Mouse (Mus musculus): ENCODE data around the gene Olfr599.
"Not testable (repeated sequence)": the region's sequence is repeated elsewhere in the genome, so short reads cannot be mapped to it uniquely, and the experiment has no call there.

Gene Olfr599

DNA sequence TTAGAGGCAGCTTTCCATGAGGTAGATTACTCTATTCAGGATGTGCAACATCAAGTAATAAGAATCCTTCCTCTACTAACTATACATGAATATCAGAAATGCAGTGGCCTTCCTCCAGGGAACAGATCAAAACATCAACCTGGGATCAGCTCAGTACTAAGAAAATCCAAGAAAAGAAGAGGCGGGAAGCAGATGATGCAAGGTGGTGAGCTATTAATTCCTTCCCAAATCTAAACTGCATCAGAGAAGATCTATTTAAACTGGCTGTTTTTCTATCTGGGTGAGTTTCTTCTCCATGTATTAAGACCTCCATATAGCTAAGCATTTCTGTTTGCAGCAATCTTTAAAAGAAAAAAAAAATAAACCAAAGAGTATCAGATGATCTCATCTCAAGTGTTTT, at the start of gene Olfr599:
Olfr599 (plus strand) TSS at position 301 of the 400 bp plus-strand sequence.
- DNase-seq (ENCODE audit: low spot score in 2 of 2) = no peak

DNA sequence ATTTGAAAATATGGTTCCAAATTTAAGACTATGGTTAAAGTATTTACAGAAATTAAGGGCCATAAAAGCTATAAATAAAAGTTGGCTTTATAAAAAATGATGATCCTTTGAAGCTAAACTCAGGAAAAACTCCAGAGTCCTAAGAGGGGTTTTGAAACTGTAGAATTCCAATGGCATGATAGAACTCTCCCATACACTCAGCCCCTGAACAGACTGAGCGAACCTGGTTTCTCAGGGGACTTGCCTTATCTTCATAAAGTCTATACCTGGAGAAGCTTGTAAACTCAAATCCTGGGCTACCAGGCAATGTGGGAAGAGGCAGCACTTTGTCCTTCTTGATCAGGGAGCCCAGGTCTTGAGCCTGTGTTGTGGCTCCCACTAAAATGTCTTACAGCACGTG, 30.4 kb upstream of the Olfr599 start, which contains the start of gene Olfr596:
Olfr596 (plus strand) TSS at position 301 of the 400 bp plus-strand sequence.
- not testable (repeated sequence) for DNase-seq (ENCODE audit: low spot score in 2 of 2)

DNA sequence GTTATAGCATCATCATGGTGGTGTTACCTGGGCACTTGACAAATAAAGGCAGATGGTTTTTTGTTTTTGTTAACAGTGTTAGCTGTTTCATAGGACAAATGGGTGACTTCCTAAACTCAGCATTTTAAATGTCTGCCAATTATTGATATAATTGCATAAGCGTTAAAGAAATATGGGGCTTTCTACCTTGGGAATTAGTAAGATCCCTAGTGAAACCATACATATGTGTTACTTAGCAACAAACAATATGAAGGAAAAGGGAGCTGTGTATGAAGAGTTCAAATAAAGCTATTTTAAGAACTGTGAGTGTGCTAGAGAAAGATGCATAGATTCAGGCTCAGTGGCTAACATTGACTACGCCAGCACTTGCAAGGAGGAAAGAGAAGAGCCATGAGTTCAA, 19.7 kb upstream of the Olfr599 start, which contains the start of gene Olfr597:
Olfr597 (plus strand) TSS at position 301 of the 400 bp plus-strand sequence.
- DNase-seq (ENCODE audit: low spot score in 2 of 2) = not testable (repeated sequence)

DNA sequence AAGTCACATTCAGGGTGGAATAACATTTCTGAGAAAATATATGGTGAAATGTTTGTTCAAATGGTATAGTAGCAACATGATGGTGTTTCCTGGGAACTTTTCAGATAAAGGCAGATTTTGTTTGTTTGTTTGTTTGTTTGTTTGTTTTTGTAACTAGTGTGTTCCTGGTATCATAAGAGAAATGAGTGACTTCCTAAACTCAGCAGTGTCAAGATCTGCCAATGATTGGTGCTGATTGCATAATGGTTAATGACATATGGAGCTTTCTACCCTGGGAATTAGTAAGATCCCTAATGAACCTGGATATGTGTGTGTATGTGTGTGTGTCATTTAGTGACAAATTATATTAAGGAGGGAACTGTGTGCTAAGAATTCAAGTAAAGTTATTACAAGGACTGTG, 12.4 kb upstream of the Olfr599 start, which contains the start of gene Olfr598:
Olfr598 (plus strand) TSS at position 301 of the 400 bp plus-strand sequence.
- DNase-seq (ENCODE audit: low spot score in 2 of 2) = no peak

DNA sequence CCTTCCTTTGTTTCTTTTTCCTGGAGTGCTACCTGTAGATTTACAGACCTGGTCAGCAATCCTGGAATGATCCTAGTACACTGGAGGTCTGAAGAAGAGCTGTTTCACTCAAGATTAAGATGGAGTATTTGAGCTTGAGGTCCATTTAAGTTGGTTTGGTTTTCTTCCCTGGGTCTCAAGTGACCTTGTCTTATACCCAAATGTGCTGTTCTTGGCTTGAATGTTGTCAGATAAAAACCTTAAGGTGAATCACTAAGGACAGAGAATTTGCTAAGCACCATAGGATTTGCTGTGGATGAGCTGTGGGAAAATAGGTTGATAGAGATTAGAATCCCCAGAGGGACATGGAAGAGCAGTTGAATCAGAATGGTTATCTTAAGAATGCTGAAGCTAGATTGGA, 13.9 kb downstream of the Olfr599 start, which contains the start of gene Olfr600:
Olfr600 (minus strand) TSS at position 101 of the 400 bp plus-strand sequence.
- DNase-seq (ENCODE audit: low spot score in 2 of 2) = no peak

DNA sequence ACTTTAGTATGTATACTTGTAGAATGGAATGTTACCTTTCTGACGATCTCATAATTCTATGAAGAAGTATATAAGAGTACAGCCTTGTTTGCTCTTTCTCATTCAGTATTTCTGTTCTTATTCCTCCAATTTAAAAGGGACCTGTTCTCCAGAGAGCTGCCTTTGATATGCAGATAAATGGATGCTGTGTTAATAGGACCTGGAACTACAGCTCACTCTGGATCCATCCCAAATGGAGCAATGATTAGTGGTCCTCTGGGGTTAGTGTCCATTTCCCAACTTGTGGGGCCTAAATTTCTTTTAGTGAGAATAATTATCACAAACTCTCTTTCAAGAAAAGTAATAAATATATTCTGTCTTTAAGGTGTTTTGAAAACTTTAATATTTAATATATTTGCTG, 26.8 kb downstream of the Olfr599 start, which contains the start of gene Olfr601:
Olfr601 (minus strand) TSS at position 101 of the 400 bp plus-strand sequence.
- no peak for DNase-seq (ENCODE audit: low spot score in 2 of 2)

DNA sequence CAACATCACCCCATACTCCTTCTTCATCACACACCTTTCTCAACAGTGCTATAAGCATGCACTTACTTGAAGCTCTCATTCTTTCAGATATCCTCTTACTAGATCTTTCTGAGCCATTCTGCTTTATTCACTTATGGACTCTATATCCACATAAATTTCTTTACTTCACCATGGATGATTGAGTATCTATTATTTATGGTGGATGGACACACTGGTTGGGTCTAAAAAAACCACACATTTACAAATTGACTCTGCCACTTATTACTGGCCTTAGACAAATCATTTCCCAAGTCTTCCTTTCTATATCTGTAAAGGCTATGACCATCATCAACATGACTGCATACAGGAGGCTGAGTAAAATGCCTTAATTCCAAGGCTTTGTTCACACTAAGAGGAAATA, 50.4 kb downstream of the Olfr599 start, which contains the start of gene Olfr603:
Olfr603 (minus strand) TSS at position 101 of the 400 bp plus-strand sequence.
- no peak for DNase-seq (ENCODE audit: low spot score in 2 of 2)

Data from spleen, postnatal 4 days (tissue).